Mouse (Mus musculus): Measurements from ENCODE around the gene Fkbp10.

Gene Fkbp10

DNA sequence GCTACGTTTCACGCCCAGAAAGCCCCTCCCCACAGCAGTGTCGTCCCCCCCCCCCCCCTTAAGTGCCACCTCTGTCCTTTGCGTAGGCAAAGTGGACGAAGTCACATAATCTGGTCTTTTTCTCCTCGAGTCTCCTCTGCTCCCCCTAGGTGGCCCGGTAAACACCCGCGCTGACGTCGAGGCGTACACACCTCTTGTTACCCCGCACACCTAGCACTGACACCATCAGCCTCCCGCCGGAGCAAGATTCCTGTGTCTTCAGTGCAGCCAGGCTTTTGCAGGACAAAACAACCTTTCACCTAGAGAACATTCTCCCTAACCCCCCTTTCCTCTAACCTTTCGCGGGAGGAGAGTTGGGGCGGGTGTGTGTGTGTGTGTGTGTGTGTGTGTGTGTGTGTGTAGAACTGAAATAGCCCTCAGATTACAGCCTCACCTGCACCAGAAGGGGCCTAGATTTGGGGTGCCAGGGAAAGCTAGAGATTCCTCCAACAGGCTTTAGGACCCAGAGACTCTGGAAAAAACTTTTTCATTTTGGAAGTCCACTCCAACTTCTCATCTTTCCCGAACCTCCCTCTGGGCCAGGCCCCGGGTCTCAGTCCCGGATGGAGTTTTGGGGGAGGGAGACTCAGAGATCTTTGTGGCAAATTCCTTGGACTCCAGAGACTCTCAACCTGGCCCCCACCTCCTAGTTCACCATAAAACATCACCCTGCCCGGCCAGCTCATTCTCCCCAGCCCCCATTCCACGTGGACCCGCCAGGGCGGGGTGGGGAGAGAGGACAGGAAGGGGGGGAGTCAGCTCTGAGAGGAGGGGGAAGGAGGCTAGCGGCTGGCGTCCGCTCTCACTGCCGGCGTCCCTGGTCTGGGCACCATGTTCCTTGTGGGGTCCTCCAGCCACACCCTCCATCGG, at the start of gene Fkbp10:
Gene Fkbp10 (plus strand): TSS at position 784 of the 909 bp plus-strand sequence.
- DNase-seq (ENCODE audit: low read depth, low spot score), result no peak

DNA sequence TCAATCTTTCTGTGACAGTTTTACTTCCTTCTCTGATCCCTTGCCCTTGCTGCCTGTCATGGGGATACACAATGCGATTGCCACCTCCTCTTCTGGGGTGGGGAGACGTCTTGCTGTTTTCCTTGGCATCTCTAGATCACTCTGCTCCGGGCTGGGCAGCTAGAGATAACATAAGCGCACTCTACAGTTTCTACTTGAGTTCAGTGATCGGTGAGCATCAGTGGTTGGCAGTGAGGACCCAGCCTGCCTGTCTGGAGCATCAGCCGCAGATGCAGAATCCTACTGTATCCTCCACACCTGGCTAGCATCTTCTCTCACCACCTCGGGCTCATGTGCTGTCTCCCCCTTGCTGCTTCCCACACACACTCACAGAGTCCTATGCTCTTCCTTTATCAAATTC, 46.4 kb upstream of the Fkbp10 start:
- no peak for DNase-seq (ENCODE audit: low read depth, low spot score)

DNA sequence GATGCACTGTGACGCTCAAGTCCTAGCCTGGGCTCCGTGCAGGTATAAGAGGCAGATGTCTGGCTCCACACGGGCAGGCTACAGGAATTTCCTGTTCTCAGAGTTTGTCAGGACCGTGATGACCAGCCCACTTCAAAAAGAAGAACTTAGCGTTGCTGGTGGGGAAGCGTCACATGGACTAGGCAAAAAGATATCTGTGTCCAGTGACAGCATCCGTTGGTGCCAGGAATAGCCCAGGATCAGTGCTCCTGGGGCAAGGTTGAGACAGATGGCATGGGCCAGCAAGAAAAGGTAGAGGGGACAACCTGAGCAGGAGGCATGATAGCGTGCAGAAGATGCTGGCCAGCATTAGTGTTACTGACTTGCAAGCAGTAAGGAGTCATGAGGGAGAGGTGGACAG, 45.7 kb upstream of the Fkbp10 start:
- DNase-seq (ENCODE audit: low read depth, low spot score), result no peak

DNA sequence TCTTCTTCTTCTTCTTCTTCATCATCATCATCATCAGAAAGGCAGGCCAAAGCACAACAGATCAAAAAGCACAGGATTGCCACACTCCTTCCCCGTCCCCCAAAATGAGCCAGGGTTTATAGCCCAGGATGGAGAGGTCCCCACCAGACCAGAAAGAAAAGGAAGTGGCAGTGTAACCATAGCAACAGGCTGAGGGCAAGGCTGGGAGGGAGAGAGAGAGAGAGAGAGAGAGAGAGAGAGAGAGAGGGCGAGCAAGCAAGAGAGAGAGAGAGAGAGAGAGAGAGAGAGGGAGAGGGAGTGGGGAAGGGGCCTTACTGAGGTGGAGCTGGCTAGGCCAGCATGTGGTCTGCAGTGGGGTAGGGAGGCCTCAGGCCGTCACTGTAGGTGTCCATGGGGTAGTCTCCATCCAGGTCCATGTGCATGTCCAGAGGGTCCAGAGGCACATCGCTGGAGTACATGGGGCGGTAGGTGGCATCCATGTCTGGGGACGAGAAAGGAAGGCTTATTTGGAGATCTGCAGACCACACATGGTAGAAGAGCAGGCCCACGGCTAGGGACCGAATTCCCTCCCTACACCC, 43.4 kb upstream of the Fkbp10 start:
- DNase-seq (ENCODE audit: low read depth, low spot score), result no peak

DNA sequence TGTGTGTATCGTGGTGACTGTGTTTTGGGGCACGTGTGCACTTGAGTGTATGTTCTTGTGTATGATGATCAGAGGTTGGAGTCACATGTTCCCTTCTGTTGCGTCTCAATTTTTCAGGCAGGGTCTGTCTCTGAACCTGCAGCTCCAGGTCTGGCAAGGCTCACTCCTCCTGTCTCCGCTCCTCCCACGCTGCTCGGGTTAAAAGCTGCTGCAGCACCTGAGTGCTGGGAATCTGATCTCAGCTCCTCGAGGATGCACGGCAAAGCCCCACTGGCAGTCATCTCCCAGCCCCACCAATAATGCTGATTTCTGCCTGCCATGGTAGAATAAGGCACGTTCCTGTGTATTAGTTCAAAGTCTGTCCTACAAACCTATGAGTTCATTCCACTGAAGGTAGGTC, 40.4 kb upstream of the Fkbp10 start:
- DNase-seq (ENCODE audit: low read depth, low spot score), result no peak

DNA sequence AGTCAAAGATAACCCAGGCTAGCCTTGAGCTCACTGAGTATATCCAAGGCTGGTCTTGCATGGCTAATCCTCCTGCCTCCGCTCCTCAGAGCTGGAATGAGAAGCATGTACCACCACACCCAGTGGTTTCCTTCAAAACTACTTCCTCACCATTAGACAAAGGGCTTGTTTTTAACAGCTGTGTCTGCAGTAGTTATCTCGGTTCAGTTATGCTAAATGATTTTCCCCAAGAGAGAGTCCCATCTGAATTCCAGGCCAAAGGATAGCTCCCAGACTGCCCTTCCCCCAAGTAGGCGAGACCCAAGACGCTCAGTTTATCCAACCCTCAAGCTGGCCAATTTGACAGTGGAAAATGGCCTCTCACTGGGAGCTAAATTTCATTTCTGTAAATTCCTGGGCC, 39.5 kb upstream of the Fkbp10 start:
- DNase-seq (ENCODE audit: low read depth, low spot score), result no peak

DNA sequence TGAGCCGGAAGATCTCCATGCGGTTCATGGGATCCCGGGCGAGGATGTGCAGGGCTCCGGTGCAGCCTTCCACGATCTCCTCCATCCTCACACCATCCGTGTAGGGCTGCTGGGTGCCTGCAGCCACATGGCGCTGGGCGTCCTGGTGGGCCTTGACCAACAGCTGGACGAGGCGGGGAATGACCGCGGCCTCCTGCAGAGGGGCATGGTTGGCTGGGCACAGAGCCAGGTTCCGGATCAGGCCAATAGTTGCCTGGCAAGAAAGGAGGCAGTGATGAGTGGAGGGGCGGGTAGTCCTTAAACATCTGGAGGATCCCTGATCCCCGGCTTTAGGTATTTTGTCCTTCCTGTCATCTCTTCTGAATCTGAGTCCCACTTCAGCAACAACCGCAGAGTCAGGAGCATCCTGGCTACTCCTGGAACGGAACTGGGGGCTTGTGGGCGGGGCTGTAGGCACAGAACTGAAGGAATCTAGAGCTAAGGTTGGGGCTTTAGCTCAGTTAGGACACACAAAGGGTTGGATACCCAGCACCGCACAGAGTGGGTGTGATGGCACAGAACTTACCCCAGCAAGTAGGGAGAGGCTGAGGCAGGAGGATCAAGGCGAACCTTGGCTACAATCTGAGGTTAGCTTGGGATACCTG, 38.6 kb upstream of the Fkbp10 start:
- no peak for DNase-seq (ENCODE audit: low read depth, low spot score)

DNA sequence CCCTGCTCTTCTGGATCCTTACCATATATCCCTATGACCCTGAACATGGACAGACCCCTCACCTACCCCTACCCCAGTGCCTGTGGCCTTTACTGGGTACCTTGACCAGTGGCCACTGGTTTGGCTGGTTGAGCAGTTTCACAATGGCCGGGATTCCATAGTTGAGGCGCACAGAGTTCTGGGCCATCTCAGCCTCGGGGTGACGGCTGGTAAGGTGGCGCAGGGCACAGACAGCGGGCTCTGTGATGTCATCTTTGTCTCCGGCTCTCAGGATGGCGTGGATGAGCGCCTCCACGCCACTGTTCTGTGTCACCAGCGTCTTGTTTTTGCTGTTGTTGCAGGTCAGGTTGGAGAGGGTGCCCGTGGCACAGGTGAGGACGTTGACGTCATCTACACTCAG, 37.5 kb upstream of the Fkbp10 start:
- DNase-seq (ENCODE audit: low read depth, low spot score), result no peak

DNA sequence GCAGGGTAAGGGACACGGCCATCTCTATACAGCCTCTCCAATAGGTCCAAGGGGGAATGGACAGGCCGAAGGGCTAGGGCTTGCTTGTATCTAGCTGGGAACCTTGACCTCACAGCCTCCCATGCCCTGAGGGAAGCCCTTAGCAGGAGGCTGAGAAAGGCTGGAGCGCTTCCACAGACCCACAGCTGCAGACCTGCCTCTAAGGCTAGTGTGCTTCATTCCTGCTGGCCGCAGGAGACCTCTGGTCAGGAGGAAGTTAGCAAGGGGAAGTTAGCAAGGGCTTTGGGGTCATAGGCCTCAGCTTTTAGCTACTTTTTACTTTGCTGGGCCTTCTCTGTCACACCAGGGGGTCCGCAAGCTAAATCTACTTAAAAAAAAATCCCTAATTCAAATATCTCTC, 37.1 kb upstream of the Fkbp10 start:
- DNase-seq (ENCODE audit: low read depth, low spot score), result no peak

DNA sequence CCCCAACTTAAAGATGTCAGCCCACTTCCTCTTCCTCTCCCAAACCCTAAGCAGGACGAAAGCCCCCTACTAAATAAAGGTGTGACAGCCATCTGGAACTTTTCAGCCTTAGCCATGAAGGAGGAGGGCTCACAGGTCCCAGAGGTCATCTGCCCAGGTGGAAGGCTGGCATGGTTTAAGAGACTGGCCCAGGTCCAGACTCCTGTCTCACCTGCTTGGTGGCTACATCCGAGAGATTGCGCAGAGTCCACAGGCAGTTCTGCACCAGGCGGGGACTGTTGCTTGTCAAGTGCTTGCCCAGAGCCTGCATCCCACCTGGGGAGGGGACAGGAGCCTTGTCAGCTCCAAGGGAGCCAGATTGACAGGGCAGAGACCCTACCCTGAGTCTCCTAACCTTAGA, 36.2 kb upstream of the Fkbp10 start:
- DNase-seq (ENCODE audit: low read depth, low spot score), result no peak

DNA sequence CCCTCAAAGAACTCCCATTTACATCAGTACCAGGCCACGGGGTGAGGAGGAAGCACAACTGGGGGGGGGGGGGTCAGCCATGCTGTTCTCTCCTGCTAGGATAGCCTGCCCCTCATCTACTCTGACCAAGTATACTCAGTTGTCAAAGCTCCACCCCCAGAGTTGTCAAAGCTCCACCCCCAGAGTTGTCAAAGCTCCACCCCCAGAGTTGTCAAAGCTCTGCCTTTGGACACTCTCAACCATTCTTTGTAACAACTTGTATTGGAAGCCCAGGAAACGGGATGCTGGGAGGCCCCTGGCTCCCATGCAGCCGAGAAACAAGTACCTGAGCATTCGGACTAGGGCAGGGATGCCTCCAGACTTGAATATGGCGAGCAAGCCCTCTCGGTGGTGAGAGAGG, 32.8 kb upstream of the Fkbp10 start:
- no peak for DNase-seq (ENCODE audit: low read depth, low spot score)

DNA sequence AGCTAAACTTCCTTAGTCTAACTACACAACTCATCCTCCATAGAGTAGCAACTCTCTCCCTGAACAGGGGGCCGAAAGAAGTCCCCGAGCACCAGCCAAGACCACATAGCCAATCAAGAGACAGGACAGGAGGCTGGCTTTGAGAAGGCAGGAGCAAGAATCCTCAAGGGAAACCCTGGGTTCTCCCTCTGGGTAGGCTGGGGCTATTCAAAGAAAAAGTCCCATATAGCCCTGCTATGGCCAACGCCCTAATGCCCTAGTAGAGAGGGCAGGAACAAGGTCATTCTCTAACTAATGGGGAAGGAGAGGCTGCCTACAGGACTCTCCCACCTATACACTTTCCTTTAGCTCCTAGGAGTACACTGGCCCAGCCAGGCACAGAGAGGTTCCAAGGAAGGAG, 30.5 kb upstream of the Fkbp10 start:
- DNase-seq (ENCODE audit: low read depth, low spot score), result no peak

DNA sequence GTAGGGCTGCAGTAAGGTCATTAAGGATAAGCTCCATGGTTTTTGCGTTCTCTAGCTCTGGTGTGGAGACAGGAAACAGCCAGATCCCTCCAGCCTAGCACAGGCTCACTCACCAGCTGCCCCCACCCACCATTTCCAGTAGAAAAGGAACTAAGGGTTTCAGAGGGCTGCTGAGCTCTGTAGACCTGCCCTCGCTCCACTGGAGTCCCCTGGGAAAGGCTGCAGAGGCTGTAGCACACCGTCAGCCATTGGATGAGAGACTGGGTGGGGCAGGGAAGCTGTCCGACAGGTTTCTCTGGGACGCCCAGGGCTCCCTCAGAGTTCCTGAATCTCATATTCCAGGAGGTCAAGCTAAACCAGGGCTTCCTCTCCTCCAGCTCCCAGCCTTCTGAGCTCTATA, 28.9 kb upstream of the Fkbp10 start:
- DNase-seq (ENCODE audit: low read depth, low spot score), result no peak

DNA sequence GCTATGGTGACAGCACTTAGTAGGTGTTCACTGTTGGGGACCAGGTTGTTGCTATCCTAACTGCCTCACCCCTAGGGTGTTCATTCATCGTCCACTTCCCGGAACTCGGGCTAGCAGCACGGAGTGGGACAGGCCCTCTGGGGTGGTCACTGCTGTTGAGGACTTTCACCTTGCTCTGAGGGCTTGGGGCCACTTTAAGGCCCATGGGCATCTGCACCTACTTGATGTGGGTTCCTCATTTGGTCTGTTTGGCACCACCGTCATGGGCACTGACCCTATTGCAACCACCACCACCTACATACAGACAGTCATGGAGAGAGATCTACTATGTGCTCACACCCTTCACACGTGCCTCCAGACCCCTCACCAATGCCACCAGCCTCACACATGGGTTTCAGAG, 28.4 kb upstream of the Fkbp10 start:
- no peak for DNase-seq (ENCODE audit: low read depth, low spot score)

DNA sequence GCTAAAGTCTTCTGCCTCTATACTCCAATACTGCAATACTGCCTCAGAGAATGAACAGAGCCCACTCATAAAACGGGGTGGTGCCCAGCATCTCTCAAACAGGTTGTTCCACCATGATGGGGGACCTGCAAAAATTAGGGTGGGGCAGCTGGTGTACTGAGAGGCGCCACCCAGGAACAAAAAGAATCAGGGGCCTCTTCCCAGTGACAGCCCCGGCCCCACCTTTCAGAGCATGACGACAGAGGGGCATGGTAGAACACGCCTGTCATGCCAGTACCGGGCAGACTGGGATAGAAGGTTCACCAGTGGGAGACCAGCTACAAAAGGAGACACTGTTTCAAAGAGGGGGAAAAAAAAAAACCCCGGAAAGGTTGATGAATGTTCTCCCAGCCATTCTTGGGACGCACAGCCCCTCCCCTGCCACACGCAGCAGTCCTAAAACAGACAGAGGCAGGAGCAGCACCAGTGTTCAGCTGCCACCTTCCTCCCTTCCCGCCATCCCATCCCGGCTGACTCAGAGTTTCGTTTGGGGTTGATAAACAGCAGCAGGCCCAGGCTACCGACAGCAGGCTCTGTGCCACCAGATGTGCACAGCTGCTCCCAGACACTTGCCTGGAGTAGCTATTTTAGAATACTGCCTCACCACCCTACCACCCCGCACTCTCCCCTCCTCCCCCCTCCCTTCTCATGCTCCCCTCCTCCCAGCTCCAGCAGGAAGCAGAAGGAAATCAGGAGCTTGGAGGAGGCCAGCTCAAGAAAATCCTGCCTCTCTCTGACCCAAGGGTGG, 27.7 kb upstream of the Fkbp10 start:
- DNase-seq (ENCODE audit: low read depth, low spot score), result no peak

DNA sequence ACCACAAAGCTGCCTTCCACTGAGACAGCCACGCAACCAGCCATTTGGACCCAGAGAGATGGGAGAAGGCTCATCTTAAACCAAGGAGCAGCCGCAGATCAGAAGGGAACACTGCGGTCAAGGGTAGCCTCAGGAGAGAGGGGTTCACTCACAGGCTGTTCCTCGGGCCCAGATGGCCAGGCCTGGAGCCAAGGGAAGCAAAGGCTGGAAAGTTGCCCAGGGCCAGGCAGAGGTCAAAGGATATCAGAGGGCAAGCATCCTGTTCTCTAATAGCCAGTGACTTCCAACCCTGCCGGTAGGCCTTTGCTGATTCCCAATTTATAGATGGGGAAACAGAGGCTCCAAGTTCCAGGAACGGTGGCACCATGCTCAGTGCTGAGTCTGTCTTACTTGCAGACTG, 26.9 kb upstream of the Fkbp10 start:
- no peak for DNase-seq (ENCODE audit: low read depth, low spot score)

DNA sequence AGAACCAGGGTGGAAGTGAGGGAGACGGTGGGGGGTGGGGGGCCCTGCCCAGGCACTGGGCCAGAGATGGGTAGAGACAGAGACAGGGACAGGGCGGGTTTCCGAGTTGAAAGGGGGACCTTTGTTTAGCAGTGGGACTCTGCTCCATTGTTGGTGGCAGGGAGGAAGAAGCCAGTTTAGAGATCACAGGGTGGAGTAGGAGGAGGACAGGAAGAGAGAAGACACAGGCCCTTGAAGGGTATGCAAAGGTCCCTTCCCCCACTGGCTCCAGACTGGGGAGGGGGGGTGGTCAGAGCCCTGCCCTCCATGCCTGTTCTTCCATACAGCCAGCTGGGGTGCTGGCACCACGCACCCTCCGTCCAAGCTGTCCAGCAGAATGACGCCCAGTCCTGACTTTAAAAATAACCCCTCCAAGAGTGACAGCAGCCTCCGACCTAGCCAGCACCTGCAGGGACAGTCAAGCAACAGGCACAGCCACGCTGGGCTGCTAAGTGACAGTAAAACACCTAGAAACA, 25.5 kb upstream of the Fkbp10 start:
- DNase-seq (ENCODE audit: low read depth, low spot score), result no peak

DNA sequence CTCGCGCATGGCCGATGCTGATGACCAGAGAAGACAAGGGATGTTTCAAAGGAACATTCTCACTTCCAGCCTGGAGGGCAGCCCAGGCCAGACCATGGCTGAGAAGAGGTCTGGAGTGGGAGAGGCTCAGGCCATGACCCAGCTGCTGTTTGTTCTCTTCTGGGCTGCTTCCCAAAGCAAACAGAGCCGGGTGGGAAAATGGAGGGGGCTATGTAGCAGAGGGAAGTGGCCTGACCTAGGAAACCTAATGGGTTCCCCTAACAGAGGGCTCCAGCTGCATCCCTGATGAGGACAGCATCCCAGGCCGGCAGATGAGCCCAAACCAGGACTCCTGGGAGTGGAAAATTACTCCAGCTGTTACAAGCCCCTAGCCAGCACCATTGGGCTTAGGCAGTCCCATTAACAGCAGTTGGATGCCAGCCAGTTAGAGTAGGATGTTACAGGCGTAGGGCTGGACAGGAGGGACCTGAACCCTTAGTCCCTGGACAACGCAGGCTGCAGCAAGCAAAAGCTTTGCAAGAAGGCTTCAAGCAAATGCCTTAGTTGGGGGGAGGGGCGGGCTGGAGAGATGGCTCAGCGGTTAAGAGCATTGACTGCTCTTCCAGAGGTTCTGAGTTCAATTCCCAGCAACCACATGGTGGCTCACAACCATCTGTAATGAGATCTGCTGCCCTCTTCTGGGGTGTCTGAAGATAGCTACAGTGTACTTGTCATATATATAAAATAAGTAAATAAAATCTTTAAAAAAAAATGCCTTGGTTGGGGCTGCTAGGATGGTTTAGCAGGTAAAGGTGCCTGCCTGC, 24.2 kb upstream of the Fkbp10 start:
- no peak for DNase-seq (ENCODE audit: low read depth, low spot score)

DNA sequence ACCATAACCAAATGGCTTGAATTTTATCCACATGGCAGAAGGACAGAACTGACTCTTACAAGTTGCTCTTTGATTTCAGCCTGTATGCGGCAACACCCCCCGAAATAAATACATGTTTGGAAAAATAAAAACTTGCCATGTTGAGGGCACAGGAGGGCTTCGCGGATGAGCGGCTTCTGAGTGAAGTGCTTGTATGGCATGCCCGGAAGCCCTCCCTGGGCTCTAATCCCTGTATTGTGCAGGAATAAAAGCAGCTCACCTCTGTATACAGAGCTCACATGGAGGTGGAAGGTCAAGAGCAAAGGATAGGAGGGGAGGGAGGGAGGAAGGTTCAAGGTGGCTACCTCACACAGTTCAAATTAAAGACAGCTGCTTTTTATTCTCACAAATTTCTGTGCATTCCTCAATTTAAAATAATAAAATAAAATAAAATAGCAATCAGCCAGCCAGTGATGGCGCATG, 23.6 kb upstream of the Fkbp10 start:
- DNase-seq (ENCODE audit: low read depth, low spot score), result no peak

DNA sequence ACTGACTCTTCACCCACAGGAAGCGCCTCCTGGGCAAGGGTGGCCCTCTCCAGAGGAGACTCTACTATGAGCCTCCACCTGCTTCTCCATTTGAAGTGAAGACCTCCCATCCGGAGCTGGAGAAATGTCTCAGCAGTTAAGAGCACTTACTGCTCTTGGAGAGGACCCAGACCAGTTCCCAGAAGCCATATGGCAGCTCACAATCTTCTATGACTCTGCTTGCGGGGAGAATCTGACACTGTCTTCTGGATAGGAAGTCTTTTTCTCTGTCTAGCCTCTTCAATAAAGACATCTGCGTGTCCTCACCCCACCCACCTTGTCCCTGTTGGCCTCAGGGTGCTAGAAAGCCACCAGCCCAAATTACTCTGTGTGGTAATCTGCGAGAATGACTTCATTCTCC, 22.5 kb upstream of the Fkbp10 start:
- no peak for DNase-seq (ENCODE audit: low read depth, low spot score)

DNA sequence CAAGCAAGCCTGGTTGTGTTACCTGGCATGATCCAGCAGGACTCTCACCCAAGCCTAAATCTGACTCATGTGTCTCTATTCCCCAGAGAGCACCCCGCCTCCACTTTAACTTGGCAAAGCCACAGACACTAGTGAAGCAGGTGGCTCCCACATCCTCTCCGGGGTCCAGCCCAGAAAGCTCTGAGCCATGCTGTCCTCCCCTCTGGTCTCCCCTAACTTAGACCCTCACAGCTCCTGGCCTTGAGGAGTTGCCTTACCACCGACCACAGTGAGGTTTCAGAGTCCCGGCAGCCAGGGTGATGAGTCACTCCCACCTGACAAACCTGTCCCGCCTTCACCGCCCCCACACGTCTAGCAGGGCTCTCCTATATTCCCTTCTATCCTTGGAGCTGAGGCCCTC, 21.8 kb upstream of the Fkbp10 start:
- DNase-seq (ENCODE audit: low read depth, low spot score), result no peak

Data from retina, postnatal 7 days (tissue).